Mouse (Mus musculus) kidney, postnatal 0 days (tissue): Measurements from ENCODE around the gene Podxl. TPM values are rescaled to one million over a fixed set of nuclear protein-coding genes. Genes with fewer than 3 reads are reported as not detected.
A peak's percentile ranks its signal among the peaks of the same experiment; 100 is the strongest.

Experiments used
- ATAC-seq: fragments of 200-750 bp; cut with Nextera tagmentation; replicated peaks from 2 replicates; pipeline ENCODE4 v1.8.0; 2017; ENCODE audit warnings: low read depth, moderate number of reproducible peaks, moderate TSS enrichment, moderate library complexity; ENCODE audit not compliant: low FRiP score
- DNase-seq: peaks from one replicate; pipeline ENCODE4 v3.0.0-alpha.2; 2016; ENCODE audit warnings: low spot score
- H3K27ac ChIP-seq: fragments of 300-500 bp; sonication (generic); 2 replicates; pipeline ENCODE4 v1.5.1; 2014; ENCODE audit warnings: mild to moderate bottlenecking
- H3K27me3 ChIP-seq: fragments of 300-500 bp; sonication (generic); 2 replicates; pipeline ENCODE4 v1.6.1; 2014; ENCODE audit warnings: low read length, mixed read lengths; ENCODE audit not compliant: insufficient read depth
- H3K36me3 ChIP-seq: fragments of 300-500 bp; sonication (generic); 2 replicates; pipeline ENCODE4 v1.6.1; 2014; ENCODE audit warnings: low read length, mixed read lengths; ENCODE audit not compliant: insufficient read depth
- H3K4me1 ChIP-seq: fragments of 300-500 bp; sonication (generic); replicated peaks from 2 replicates; pipeline ENCODE4 v1.6.1; 2014; ENCODE audit warnings: antibody characterized with exemption, low read length, mixed read lengths; ENCODE audit not compliant: insufficient read depth
- H3K4me2 ChIP-seq: fragments of 300-500 bp; sonication (generic); 2 replicates; pipeline ENCODE4 v1.6.1; 2014; ENCODE audit warnings: mild to moderate bottlenecking, low read length, moderate library complexity, mixed read lengths
- H3K4me3 ChIP-seq: fragments of 300-500 bp; sonication (generic); replicated peaks from 2 replicates; pipeline ENCODE4 v1.5.1; 2014; ENCODE audit warnings: low read depth, low read length
- H3K9ac ChIP-seq: fragments of 300-500 bp; sonication (generic); 2 replicates; pipeline ENCODE4 v1.6.1; 2014; ENCODE audit warnings: low read depth, low read length
- H3K9me3 ChIP-seq: fragments of 300-500 bp; sonication (generic); replicated peaks from 2 replicates; pipeline ENCODE4 v1.6.1; 2016; ENCODE audit warnings: low read length, inconsistent platforms, mixed read lengths
- CTCF ChIP-seq: IDR thresholded peaks from 2 replicates; pipeline ENCODE4 v1.5.1; 2016; ENCODE audit warnings: antibody characterized with exemption, low read depth, mild to moderate bottlenecking, moderate library complexity
- WGBS: fragments of 180-500 bp; shearing (Covaris S2); extraction: QIAGEN DNeasy Blood & Tissue Kit; methylation state at CpG from one replicate; pipeline ENCODE4 v1.1.7; 2014; 5-methylcytosine and 5-hydroxymethylcytosine counted together
- polyA plus RNA-seq: library from polyadenylated mRNA; unstranded; fragments of >200 nt; fragmentation: Nextera tagmentation; extraction: Ambion mirVana; gene quantifications from 2 replicates; pipeline ENCODE4 v1.2.1, GENCODE M21; 2015

The Podxl gene
- polyA plus RNA-seq, 1 experiment from 2014 or later, result 85.5 TPM

- TF ChIP-seq CTCF, result no peak
- Histone ChIP-seq H3K27ac (no peak overlapping the region), H3K4me1 (peaks cover 4% of the 10 kb centered on the region; the same call in 1 of the 2 replicates), H3K27me3 (no peaks in the 10 kb centered on the region), H3K9ac (no peak overlapping the region), H3K4me3 (no peak overlapping the region), H3K9me3 (no peaks in the 10 kb centered on the region), H3K4me2 (no peak overlapping the region), H3K36me3 (no peaks in the 10 kb centered on the region)
- DNase-seq (no peak), ATAC-seq (no peak)
- 91% methylated on average over 3 of the region's 3 CpGs for WGBS
These were observed 27.9 kb upstream of the Podxl start for GRCm38 (mm10) chr6:31591676-31592075.

DNA sequence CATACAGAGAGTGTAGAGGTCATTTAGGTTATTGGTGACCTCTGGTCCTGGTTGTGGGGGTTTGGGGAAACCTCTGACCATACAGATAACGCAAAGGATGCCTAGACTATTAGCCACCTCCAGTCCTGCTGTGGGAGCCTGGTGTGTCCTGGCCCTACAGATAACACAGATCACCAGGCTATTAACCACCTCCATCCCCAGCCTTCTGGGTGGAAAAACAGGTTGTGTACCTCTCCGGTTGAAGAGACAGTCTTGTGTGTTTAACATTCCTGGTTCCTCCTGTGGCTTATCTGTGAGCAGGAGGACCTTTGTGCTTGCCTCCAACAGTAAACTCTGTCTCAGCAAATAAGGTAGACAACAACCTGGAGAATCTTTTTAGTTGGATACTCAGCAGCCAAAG lies 27.0 kb upstream of the Podxl start:
- Histone ChIP-seq H3K4me3 (no peak overlapping the region), H3K27ac (no peak overlapping the region), H3K27me3 (no peaks in the 10 kb centered on the region), H3K4me1 (no peaks in the 10 kb centered on the region), H3K36me3 (no peaks in the 10 kb centered on the region), H3K9me3 (no peaks in the 10 kb centered on the region), H3K4me2 (no peak overlapping the region), H3K9ac (no peak overlapping the region)
- ATAC-seq (no peak), DNase-seq (no peak)
- WGBS, result 86% methylated on average over 2 of the region's 2 CpGs
- no peak for TF ChIP-seq CTCF

DNA sequence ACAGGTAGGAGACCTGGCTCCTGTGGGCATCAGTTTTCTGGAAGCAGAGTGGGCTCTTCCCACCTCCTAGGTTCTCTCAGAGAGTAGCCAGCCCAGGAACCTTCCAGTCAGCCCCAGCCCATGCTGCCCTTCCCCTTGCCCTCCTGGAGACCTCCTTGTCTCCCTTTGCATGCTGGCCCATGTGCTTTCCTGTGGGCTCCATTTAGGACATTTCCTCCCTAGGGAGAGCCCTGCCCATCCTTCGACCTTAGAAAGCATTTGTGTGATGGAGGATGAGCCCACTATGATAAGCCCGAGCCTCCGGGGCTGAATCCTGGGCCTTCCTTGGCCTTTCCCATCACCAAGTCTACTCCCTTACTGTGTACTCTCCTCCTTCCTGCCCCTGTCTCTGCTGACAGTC lies 25.5 kb upstream of the Podxl start:
- no peaks in the 10 kb centered on the region for H3K4me1 ChIP-seq
- ATAC-seq (no peak), DNase-seq (peak; percentile 20)
- no peaks in the 10 kb centered on the region for H3K27me3 ChIP-seq
- no peak overlapping the region for H3K4me2 ChIP-seq
- no peak overlapping the region for H3K27ac ChIP-seq
- no peaks in the 10 kb centered on the region for H3K36me3 ChIP-seq
- H3K4me3 ChIP-seq, result no peak overlapping the region
- no peak for TF ChIP-seq CTCF
- no peak overlapping the region for H3K9ac ChIP-seq
- no peaks in the 10 kb centered on the region for H3K9me3 ChIP-seq
- WGBS, result 67% methylated on average over 3 of the region's 3 CpGs

- ATAC-seq, result no peak
- 55% methylated on average over 4 of the region's 4 CpGs for WGBS
- no peaks in the 10 kb centered on the region for H3K36me3 ChIP-seq
- TF ChIP-seq CTCF, result no peak
- H3K27me3 ChIP-seq, result no peaks in the 10 kb centered on the region
- DNase-seq, result no peak
- no peaks in the 10 kb centered on the region for H3K9me3 ChIP-seq
- no peaks in the 10 kb centered on the region for H3K4me1 ChIP-seq
- no peak overlapping the region for H3K4me2 ChIP-seq
- H3K4me3 ChIP-seq, result no peak overlapping the region
- H3K27ac ChIP-seq, result no peak overlapping the region
- H3K9ac ChIP-seq, result no peak overlapping the region
These were observed 23.9 kb upstream of the Podxl start for GRCm38 (mm10) chr6:31587655-31588054.

GRCm38 (mm10) chr6:31586127-31586526 lies 22.3 kb upstream of the Podxl start:
- no peak overlapping the region for H3K27ac ChIP-seq
- DNase-seq, result no peak
- TF ChIP-seq CTCF, result no peak
- no peak overlapping the region for H3K4me3 ChIP-seq
- no peaks in the 10 kb centered on the region for H3K27me3 ChIP-seq
- no peak for ATAC-seq
- H3K9me3 ChIP-seq, result no peaks in the 10 kb centered on the region
- H3K4me2 ChIP-seq, result no peak overlapping the region
- 85% methylated on average over 2 of the region's 2 CpGs for WGBS
- no peaks in the 10 kb centered on the region for H3K36me3 ChIP-seq
- H3K4me1 ChIP-seq, result no peaks in the 10 kb centered on the region
- no peak overlapping the region for H3K9ac ChIP-seq

DNA sequence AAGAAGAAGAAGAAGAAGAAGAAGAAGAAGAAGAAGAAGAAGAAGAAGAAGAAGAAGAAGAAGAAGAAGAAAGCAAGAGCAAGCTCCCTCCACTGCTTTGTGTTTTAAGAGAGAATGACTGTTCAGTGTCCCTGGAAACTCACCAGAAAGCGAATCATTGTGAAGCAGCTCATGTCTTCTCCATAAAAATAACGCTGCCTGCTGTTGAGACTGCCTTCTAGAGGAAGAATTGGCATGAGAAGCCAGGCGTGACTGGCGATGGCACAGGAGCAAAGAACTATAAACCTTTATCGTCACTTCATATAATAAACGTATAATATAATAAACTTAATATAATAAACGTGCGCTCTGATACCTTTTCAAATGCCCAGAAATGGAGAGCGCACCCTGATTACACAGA lies 12.4 kb upstream of the Podxl start:
- whole genome bisulfite sequencing, result 80% methylated on average over 9 of the region's 9 CpGs

GRCm38 (mm10) chr6:31575063-31575462 lies 11.3 kb upstream of the Podxl start:
- H3K27me3 ChIP-seq, result no peaks in the 10 kb centered on the region
- no peak overlapping the region for H3K4me2 ChIP-seq
- H3K9ac ChIP-seq, result no peak overlapping the region
- H3K27ac ChIP-seq, result no peak overlapping the region
- no peak for TF ChIP-seq CTCF
- no peaks in the 10 kb centered on the region for H3K4me1 ChIP-seq
- H3K4me3 ChIP-seq, result no peak overlapping the region
- 75% methylated on average over 4 of the region's 4 CpGs for WGBS
- ATAC-seq, result no peak
- no peaks in the 10 kb centered on the region for H3K36me3 ChIP-seq
- no peaks in the 10 kb centered on the region for H3K9me3 ChIP-seq
- DNase-seq, result no peak

More for the DNA sequence above, 12.4 kb upstream of the Podxl start:
- DNase-seq (no peak), ATAC-seq (no peak)
- Histone ChIP-seq H3K27ac (no peak overlapping the region), H3K9me3 (no peaks in the 10 kb centered on the region), H3K4me2 (no peak overlapping the region), H3K36me3 (no peaks in the 10 kb centered on the region), H3K4me3 (no peak overlapping the region), H3K4me1 (no peaks in the 10 kb centered on the region), H3K27me3 (no peaks in the 10 kb centered on the region), H3K9ac (no peak overlapping the region)
- TF ChIP-seq CTCF, result no peak
